Mouse (Mus musculus) thymus, adult 2 months (tissue): Measurements from ENCODE around the gene Spz1.

ENCODE experiments used
- CTCF ChIP-seq: fragments of 200-500 bp; IDR thresholded peaks from 2 replicates; pipeline ENCODE4 v1.5.1; 2012; ENCODE audit warnings: mild to moderate bottlenecking, control low read depth, low read length, moderate library complexity, borderline replicate concordance; ENCODE audit not compliant: control insufficient read depth, poor library complexity, insufficient read depth; ENCODE audit errors: extremely low read depth
- POLR2A ChIP-seq: fragments of 200-500 bp; IDR thresholded peaks from 2 replicates; pipeline ENCODE4 v1.6.1; 2012; ENCODE audit warnings: mild to moderate bottlenecking, low read length, control low read depth, moderate library complexity; ENCODE audit not compliant: control insufficient read depth, poor library complexity, insufficient read depth; ENCODE audit errors: extremely low read depth

- TF ChIP-seq POLR2A (no peak), CTCF (no peak)
Measured at GRCm38 (mm10) chr13:92531237-92531636, 44.7 kb downstream of the Spz1 start.
